Mouse (Mus musculus) forebrain, embryonic 11.5 days (tissue): ENCODE results near the gene Gpc4. TPM values are rescaled to one million over a fixed set of nuclear protein-coding genes. Genes with fewer than 3 reads are reported as not detected.

Experiments
- ATAC-seq: fragments of 200-750 bp; cut with Nextera tagmentation; replicated peaks from 2 replicates; pipeline ENCODE4 v1.8.0; 2017; ENCODE audit warnings: moderate TSS enrichment; ENCODE audit not compliant: low FRiP score
- DNase-seq: peaks from one replicate; pipeline ENCODE4 v3.0.0-alpha.2; 2017; ENCODE audit warnings: low spot score
- H3K27ac ChIP-seq: fragments of 300-500 bp; sonication (generic); 2 replicates; pipeline ENCODE4 v1.5.1; 2014; ENCODE audit warnings: low read depth, low read length
- H3K27me3 ChIP-seq: fragments of 300-500 bp; sonication (generic); 2 replicates; pipeline ENCODE4 v1.6.1; 2014; ENCODE audit warnings: mild to moderate bottlenecking, low read length, mixed read lengths; ENCODE audit not compliant: control insufficient read depth, insufficient read depth
- H3K36me3 ChIP-seq: fragments of 300-500 bp; sonication (generic); 2 replicates; pipeline ENCODE4 v1.6.1; 2014; ENCODE audit warnings: mild to moderate bottlenecking, low read length, moderate library complexity, mixed read lengths; ENCODE audit not compliant: control insufficient read depth, insufficient read depth
- H3K4me1 ChIP-seq: fragments of 300-500 bp; sonication (generic); replicated peaks from 2 replicates; pipeline ENCODE4 v1.6.1; 2014; ENCODE audit warnings: low read length, mixed read lengths; ENCODE audit not compliant: control insufficient read depth, insufficient read depth
- H3K4me2 ChIP-seq: fragments of 300-500 bp; sonication (generic); 2 replicates; pipeline ENCODE4 v1.6.1; 2014; ENCODE audit warnings: low read depth, mild to moderate bottlenecking, low read length, moderate library complexity, mixed read lengths; ENCODE audit not compliant: severe bottlenecking
- H3K4me3 ChIP-seq: fragments of 300-500 bp; sonication (generic); 2 replicates; pipeline ENCODE4 v1.5.1; 2014; ENCODE audit warnings: low read depth, low read length
- H3K9ac ChIP-seq: fragments of 300-500 bp; sonication (generic); 2 replicates; pipeline ENCODE4 v1.6.1; 2014; ENCODE audit warnings: low read length
- H3K9me3 ChIP-seq: fragments of 300-500 bp; sonication (generic); 2 replicates; pipeline ENCODE4 v1.6.1; 2016; ENCODE audit warnings: low read length, mixed read lengths; ENCODE audit not compliant: control insufficient read depth
- WGBS: fragments of 180-500 bp; shearing (Covaris S2); extraction: QIAGEN DNeasy Blood & Tissue Kit; methylation state at CpG from one replicate; pipeline ENCODE4 v1.1.7; 2014; 5-methylcytosine and 5-hydroxymethylcytosine counted together
- polyA plus RNA-seq: library from polyadenylated mRNA; unstranded; fragments of >200 nt; fragmentation: Nextera tagmentation; extraction: Ambion mirVana; gene quantifications from 2 replicates; pipeline ENCODE4 v1.2.1, GENCODE M21; 2014

Gene Gpc4
- polyA plus RNA-seq, 1 experiment from 2014 or later = 80.9 TPM

DNA sequence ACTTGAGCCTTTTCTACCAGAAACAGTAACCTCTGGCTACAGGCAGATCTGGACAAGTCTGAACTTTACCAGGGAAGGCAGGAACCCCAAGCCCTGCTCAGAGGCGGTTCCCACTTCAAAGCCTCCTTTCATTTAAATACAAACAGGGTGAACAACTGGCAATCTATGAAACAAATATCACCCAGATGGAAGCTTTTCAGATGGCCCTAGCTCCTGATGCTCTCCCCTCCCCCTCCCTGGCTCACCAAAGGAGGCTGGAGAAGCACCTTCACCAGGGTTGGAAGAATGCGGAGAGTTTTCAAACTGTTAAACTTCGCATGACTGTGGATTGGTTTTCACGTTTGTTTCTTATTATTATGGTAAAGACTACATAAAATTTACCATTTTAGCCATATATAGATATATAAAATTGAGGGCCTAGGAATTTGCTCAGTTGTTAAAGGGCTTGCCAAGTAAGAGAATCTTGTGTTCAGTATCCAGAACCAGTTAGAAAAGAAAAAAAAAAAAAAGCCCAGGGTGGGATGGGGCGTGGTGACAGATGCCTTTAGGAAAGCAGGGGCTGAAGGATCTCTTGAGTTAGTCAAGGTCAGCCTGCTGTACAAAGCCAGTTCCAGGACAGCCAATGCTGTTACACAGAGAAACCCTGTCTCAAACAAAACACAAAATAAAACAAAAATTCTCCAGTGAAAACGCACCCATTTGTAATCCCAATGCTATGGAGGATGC, 2.6 kb upstream of the Gpc4 start:
- Histone ChIP-seq H3K9me3 (no peaks in the 10 kb centered on the region), H3K4me1 (no peaks in the 10 kb centered on the region; the same call in 1 of the 2 replicates), H3K9ac (no peak overlapping the region), H3K27ac (no peak overlapping the region), H3K36me3 (no peaks in the 10 kb centered on the region), H3K4me2 (no peak overlapping the region), H3K4me3 (no peak overlapping the region), H3K27me3 (no peaks in the 10 kb centered on the region; the same call in 1 of the 2 replicates)
- 46% methylated on average over 6 of the region's 6 CpGs for WGBS
- DNase-seq (no peak), ATAC-seq (no peak)

DNA sequence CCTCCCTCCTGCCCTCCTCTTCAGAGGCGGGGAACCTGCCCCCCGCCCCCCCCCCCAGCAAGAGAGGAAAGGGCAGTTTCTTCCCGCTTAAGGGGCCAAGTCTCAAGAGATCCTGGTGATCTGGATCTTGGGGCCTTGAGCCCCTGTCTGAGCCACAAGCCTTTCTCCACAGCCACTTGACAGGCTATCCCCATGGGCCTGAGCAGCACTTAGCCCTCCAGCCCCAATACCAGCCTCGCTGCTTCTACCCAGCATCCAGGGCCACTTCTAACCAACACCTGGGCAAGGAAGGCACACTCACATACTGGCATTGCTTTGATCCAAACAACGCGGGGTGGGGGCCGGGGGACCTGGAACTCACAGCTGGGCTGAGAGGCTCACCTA, 495 bp upstream of the Gpc4 start:
- H3K36me3 ChIP-seq = no peaks in the 10 kb centered on the region
- H3K9ac ChIP-seq = no peak overlapping the region
- peak overlapping the region; percentile 59 for H3K4me3 ChIP-seq
- no peaks in the 10 kb centered on the region; the same call in 1 of the 2 replicates for H3K4me1 ChIP-seq
- H3K9me3 ChIP-seq = no peaks in the 10 kb centered on the region
- H3K27me3 ChIP-seq = no peaks in the 10 kb centered on the region; the same call in 1 of the 2 replicates
- no peak overlapping the region for H3K27ac ChIP-seq
- 24% methylated on average over 5 of the region's 7 CpGs for WGBS
- ATAC-seq (peak; percentile 61), DNase-seq (no peak)
- peak overlapping the region; percentile 60 for H3K4me2 ChIP-seq

DNA sequence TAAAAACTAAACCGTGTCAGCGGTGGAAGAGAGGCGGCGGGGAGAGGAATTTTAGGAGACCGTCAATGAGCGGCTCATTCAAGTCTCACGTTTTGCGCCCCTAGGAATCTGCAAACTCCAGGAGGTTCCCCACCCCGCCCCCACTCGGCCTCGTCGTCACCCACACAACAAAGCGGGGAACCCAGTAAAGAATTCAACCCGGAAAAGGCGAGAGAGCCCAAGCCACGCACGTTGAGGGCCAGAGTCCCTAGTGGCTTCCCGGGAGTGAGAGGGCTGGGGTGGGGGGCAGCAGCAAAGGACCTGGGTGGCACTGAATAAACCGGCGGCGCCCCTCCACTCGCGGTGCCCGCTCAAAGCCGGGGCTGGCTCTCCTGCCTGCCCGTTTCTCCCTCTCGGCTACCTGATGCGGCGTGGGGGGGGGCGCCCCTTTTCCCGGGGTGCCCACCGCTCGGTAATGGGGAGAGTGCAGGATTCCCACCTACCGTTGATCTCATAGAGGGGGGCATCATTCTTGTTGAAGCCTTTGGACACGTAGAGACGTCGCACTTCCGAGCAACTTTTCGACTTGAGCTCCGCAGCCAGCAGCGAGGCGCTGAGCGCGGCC, 816 bp downstream of the Gpc4 start:
- Histone ChIP-seq H3K9ac (peak overlapping the region; percentile 79), H3K27me3 (no peaks in the 10 kb centered on the region; the same call in 1 of the 2 replicates), H3K4me2 (peak overlapping the region; percentile 60), H3K36me3 (no peaks in the 10 kb centered on the region), H3K9me3 (no peaks in the 10 kb centered on the region), H3K4me3 (peak overlapping the region; percentile 59), H3K4me1 (no peaks in the 10 kb centered on the region; the same call in 1 of the 2 replicates), H3K27ac (peak overlapping the region; percentile 59)
- ATAC-seq = no peak
- DNase-seq = peak; percentile 60
- WGBS = 18% methylated on average over 38 of the region's 44 CpGs

DNA sequence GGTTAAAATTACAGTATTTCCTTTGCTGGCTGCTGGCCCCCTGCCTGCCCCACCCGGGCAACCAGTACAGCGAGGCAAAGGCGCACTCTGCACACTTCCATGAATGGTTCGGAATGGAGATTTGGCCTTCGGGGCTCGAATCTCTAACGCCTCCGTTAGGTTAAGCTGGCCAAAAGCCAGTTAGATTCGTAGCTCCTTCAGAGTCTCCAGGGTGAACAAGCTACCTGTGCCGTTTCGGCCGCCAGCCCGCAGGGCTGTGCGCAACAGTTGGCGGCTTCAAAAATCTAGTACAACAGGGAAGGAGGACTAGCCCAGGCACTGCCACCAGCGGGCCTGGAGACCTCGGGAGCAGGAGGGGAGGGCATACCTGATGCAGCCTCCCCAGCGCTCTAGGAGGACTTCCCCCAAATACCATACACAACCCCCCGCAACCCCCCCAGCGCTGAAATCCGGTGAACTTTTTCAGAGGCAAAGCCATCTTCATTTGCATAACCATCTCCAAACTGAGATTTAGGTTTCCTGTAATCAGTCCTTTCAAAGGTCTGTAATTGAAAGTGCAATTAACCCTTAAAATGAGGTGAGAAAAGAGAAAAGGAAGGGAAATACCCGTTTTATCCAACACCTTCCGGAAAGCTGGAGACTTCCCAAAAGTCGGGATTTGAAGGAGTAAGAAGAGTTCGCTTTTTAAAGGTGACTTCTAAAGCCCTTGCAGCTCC, 1.5 kb downstream of the Gpc4 start:
- H3K27me3 ChIP-seq = no peaks in the 10 kb centered on the region; the same call in 1 of the 2 replicates
- no peaks in the 10 kb centered on the region for H3K9me3 ChIP-seq
- peak overlapping the region; percentile 59; the same call in 1 of the 2 replicates for H3K27ac ChIP-seq
- no peaks in the 10 kb centered on the region; the same call in 1 of the 2 replicates for H3K4me1 ChIP-seq
- peak overlapping the region; percentile 60 for H3K4me2 ChIP-seq
- ATAC-seq (no peak), DNase-seq (no peak)
- H3K4me3 ChIP-seq = peak overlapping the region; percentile 59
- peak overlapping the region; percentile 79 for H3K9ac ChIP-seq
- 19% methylated on average over 25 of the region's 25 CpGs for WGBS
- no peaks in the 10 kb centered on the region for H3K36me3 ChIP-seq

DNA sequence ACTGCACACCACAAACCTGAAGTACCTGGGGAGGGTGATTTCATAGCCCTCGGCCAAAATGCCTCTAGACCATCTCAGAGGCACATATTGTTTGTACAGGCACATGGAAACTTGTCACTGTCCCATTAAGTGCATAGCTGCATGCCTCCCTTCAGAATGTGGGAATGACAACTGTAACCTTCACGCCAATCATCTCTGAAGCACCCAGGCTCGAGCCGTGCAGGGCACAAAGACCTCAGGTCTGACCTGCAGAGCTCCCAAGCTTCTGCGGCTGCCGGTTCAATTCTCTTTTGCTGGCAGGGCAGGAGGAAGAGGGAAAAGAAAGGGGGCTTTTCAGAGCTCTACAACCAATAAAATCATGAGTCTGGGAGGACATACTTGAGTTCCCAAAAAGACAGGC, 2.3 kb downstream of the Gpc4 start:
- H3K9ac ChIP-seq = peak overlapping the region; percentile 79
- H3K4me2 ChIP-seq = peak overlapping the region; percentile 60
- no peaks in the 10 kb centered on the region; the same call in 1 of the 2 replicates for H3K4me1 ChIP-seq
- no peaks in the 10 kb centered on the region for H3K9me3 ChIP-seq
- ATAC-seq (no peak), DNase-seq (no peak)
- no peak overlapping the region for H3K27ac ChIP-seq
- WGBS = 12% methylated on average over 6 of the region's 6 CpGs
- H3K27me3 ChIP-seq = no peaks in the 10 kb centered on the region; the same call in 1 of the 2 replicates
- H3K4me3 ChIP-seq = peak overlapping the region; percentile 59
- H3K36me3 ChIP-seq = no peaks in the 10 kb centered on the region

DNA sequence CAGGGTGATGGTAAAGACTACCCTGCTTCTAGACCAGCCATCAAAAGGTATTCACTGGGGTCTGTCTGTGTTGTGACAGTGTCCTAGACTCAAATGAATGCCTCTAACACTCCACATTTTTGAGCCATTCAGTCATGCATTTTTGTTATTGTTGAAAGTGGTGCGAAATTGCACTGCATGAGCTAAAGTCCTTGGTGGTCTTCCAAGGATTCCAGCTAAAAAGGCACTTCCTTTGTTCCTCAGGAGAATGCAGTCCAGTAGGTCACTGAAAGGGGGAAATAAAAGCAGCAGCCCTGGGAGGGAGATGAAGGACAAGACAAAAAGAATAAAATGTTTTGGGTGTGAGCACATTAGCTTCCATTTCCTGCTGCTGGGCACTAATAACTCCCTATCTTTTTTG, 2.8 kb downstream of the Gpc4 start:
- H3K9me3 ChIP-seq = no peaks in the 10 kb centered on the region
- H3K27me3 ChIP-seq = no peaks in the 10 kb centered on the region; the same call in 1 of the 2 replicates
- no peaks in the 10 kb centered on the region; the same call in 1 of the 2 replicates for H3K4me1 ChIP-seq
- no peak overlapping the region; the same call in 1 of the 2 replicates for H3K9ac ChIP-seq
- peak overlapping the region; percentile 60 for H3K4me2 ChIP-seq
- no peak overlapping the region for H3K27ac ChIP-seq
- ATAC-seq (no peak), DNase-seq (no peak)
- no peaks in the 10 kb centered on the region for H3K36me3 ChIP-seq
- WGBS = 28% methylated on average over 1 of the region's 1 CpGs
- H3K4me3 ChIP-seq = peak overlapping the region; percentile 59

DNA sequence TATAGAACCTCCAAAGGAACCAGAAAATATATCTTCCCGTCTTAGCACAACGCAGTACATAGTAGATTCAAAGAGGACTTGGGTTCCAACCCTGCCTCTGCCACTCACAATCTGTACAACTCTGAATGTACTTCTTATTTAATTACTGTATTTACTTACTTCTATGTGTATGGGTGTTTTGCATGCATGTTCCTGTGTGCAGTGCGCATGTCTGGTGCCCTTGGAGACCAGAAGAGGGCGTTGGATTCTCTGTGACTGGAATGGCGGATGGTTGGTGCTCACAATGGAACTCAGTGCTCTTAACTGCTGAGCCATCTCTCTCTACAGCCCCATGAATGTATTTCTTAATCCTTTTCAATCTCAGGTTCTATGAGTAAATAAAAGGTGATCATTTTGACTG, 5.4 kb downstream of the Gpc4 start:
- 72% methylated on average over 5 of the region's 5 CpGs for WGBS
- Histone ChIP-seq H3K4me2 (no peak overlapping the region), H3K4me3 (no peak overlapping the region), H3K27ac (no peak overlapping the region), H3K4me1 (no peaks in the 10 kb centered on the region), H3K36me3 (no peaks in the 10 kb centered on the region), H3K27me3 (no peaks in the 10 kb centered on the region; the same call in 1 of the 2 replicates), H3K9me3 (no peaks in the 10 kb centered on the region), H3K9ac (no peak overlapping the region)
- no peak for ATAC-seq
- no peak for DNase-seq

DNA sequence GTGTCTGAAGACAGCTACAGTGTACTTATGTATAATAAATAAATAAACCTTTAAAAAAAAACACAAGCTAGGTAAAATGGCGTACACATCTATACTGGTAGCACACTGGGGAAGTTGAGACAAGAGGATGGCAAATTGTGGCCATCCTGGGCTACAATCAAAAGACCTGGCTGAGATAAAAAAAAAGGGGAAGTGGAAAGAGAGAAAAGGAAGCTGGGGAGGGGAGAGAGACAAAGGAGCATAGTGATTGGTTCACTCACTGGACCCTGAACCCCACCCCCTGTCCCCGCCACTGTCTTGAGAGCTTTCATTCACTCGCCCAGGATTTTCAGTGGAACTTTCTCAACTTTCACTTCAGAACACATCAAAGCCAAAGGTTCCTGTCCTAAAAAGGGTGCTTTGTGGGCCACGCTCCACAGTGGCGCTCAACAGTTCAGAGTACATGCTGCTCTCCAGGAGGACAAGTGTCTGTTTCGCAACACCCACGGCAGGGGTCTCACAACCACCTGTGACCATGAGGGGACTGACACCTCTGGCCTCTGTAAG, 9.6 kb downstream of the Gpc4 start:
- Histone ChIP-seq H3K36me3 (no peaks in the 10 kb centered on the region), H3K4me3 (no peak overlapping the region), H3K27ac (no peak overlapping the region), H3K27me3 (no peaks in the 10 kb centered on the region), H3K4me2 (no peak overlapping the region), H3K9me3 (no peaks in the 10 kb centered on the region), H3K4me1 (0 out of 2 replicates have a peak, but pooled peaks cover 5% of the 10 kb centered on the region), H3K9ac (no peak overlapping the region)
- ATAC-seq (no peak), DNase-seq (no peak)
- 79% methylated on average over 7 of the region's 7 CpGs for WGBS
